Mouse (Mus musculus) heart, embryonic 13.5 days (tissue): ENCODE data around the gene Rhoh. TPM values are rescaled to one million over a fixed set of nuclear protein-coding genes. Genes with fewer than 3 reads are reported as not detected.

ENCODE experiments used
- ATAC-seq: fragments of 200-750 bp; cut with Nextera tagmentation; 2 replicates; pipeline ENCODE4 v1.8.0; 2017; ENCODE audit warnings: moderate TSS enrichment; ENCODE audit not compliant: insufficient number of reproducible peaks, low FRiP score, low TSS enrichment; ENCODE audit errors: extremely low read depth
- H3K27ac ChIP-seq: fragments of 300-500 bp; sonication (generic); replicated peaks from 2 replicates; pipeline ENCODE4 v1.5.1; 2015; ENCODE audit warnings: moderate library complexity, mild to moderate bottlenecking, inconsistent platforms
- H3K27me3 ChIP-seq: fragments of 300-500 bp; sonication (generic); replicated peaks from 2 replicates; pipeline ENCODE4 v1.6.1; 2015; ENCODE audit warnings: mild to moderate bottlenecking, inconsistent platforms
- H3K36me3 ChIP-seq: fragments of 300-500 bp; sonication (generic); 2 replicates; pipeline ENCODE4 v1.6.1; 2015; ENCODE audit warnings: mild to moderate bottlenecking, inconsistent platforms
- H3K4me1 ChIP-seq: fragments of 300-500 bp; sonication (generic); 2 replicates; pipeline ENCODE4 v1.6.1; 2015; ENCODE audit warnings: inconsistent platforms
- H3K4me2 ChIP-seq: fragments of 300-500 bp; sonication (generic); 2 replicates; pipeline ENCODE4 v1.6.1; 2015; ENCODE audit warnings: inconsistent platforms, mild to moderate bottlenecking, moderate library complexity
- H3K4me3 ChIP-seq: fragments of 300-500 bp; sonication (generic); 2 replicates; pipeline ENCODE4 v1.5.1; 2015; ENCODE audit warnings: moderate library complexity, mild to moderate bottlenecking, inconsistent platforms
- H3K9ac ChIP-seq: fragments of 300-500 bp; sonication (generic); 2 replicates; pipeline ENCODE4 v1.6.1; 2015; ENCODE audit warnings: inconsistent platforms, mild to moderate bottlenecking, moderate library complexity
- H3K9me3 ChIP-seq: fragments of 300-500 bp; sonication (generic); 2 replicates; pipeline ENCODE4 v1.6.1; 2016; ENCODE audit warnings: inconsistent platforms
- WGBS: fragments of 180-500 bp; shearing (Covaris S2); methylation state at CpG from one replicate; pipeline ENCODE4 v1.1.7; 2015; ENCODE audit warnings: mixed read lengths; 5-methylcytosine and 5-hydroxymethylcytosine counted together
- polyA plus RNA-seq: library from polyadenylated mRNA; unstranded; fragments of >200 nt; fragmentation: Nextera tagmentation; extraction: Ambion mirVana; gene quantifications from 2 replicates; pipeline ENCODE4 v1.2.1, GENCODE M21; 2015

Rhoh gene
- polyA plus RNA-seq, 1 experiment from 2014 or later: 0.86 TPM

DNA sequence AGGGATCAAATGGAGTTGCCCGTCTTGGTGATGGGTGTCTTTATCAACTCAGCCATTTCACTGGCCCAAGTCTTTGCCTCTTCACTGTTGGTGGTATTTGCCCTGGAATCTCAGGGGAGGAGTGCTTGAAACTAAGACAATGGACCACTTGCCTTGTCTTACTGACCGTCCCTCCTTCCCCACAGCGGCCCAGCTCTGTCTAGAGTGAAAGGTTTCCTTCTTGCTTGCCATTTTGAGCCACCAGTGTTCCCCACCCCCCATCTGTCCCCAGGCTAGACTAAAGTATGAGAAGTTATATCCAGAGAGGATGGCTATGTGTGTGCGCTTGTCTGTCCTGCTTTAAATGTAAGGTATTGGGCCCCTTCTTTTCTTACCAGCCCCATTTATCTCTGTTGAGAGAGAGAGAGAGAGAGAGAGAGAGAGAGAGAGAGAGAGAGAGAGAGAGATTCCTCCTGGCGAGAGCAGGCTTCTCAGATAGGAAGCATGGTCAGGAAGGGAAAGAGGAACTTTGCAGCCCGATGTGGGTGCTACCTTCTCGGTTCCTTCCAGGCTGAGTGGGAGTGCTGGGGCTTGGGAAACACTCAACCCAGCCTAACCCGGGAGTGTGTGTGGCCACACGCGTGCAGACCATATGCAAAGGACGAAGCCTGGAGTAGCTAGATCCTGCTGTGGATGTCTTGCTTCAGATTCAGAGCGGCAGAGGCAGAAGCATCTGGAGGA lies 572 bp upstream of the Rhoh start:
- ATAC-seq: no peak
- Histone ChIP-seq H3K9ac (no peak overlapping the region), H3K27ac (no peak overlapping the region), H3K27me3 (no peaks in the 10 kb centered on the region), H3K4me3 (no peak overlapping the region), H3K9me3 (no peaks in the 10 kb centered on the region), H3K36me3 (no peaks in the 10 kb centered on the region), H3K4me2 (no peak overlapping the region), H3K4me1 (peaks cover 22% of the 10 kb centered on the region)
- 67% methylated on average over 12 of the region's 12 CpGs for WGBS

DNA sequence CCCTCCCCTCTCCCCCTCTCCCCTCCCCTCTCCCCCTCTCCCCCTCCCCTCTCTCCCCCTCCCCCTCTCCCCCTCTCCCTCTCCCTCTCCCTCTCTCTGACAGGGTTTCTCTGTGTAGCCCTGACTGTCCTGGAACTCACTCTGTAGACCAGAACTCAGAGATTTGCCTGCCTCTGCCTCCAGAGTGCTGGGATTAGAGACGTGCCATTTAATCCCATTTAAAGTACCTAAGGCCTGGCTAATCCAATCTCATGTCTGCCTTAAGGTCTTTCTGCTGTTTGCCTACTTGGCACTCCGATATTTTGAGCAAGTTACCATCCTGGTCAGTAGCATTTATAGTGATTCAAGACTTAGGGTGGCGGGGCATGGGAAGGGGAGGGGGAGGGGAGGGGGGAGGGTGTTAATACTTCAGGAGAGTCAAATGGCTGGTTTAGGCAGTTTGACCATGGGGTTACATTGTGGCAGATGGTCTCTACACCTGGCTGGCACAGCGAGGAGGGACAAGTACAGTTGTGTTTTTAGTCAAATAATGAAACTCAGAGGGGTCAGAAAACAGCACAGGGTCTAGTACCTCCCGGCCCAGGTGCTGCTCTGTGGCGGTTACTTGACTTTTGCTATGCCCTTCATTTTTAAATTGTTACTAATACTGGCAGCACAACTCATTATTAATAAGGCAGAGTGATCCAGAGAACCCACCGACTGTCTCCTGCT lies 1.4 kb downstream of the Rhoh start:
- ATAC-seq: no peak
- Histone ChIP-seq H3K9me3 (no peaks in the 10 kb centered on the region), H3K36me3 (no peaks in the 10 kb centered on the region), H3K4me2 (no peak overlapping the region), H3K4me1 (peaks cover 18% of the 10 kb centered on the region), H3K27me3 (no peaks in the 10 kb centered on the region), H3K9ac (no peak overlapping the region), H3K27ac (no peak overlapping the region), H3K4me3 (no peak overlapping the region)
- WGBS: 83% methylated on average over 7 of the region's 7 CpGs

DNA sequence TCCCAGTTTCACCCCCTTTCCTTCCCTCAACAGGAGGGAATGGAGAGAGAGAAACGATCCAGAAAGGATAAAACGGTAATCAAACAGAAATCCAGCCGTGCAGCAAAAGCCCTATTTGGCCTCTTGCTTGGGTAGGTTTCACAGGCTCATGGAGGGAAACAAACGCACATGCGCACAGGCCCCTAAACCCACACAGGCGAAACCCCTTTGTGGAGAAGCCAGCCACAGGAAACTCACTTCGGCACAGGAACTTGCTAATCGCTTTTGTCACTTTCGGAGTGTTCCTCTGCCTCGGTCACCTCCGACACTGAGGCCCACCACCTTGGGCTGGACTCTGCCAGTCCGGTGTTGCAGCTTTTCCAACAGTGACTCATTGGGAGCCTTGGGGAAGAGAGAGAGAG lies 2.3 kb downstream of the Rhoh start:
- H3K4me1 ChIP-seq: peaks cover 17% of the 10 kb centered on the region
- H3K4me2 ChIP-seq: peak overlapping the region; percentile 10; the same call in 1 of the 2 replicates
- 72% methylated on average over 12 of the region's 12 CpGs for WGBS
- H3K9me3 ChIP-seq: no peaks in the 10 kb centered on the region
- H3K27me3 ChIP-seq: no peaks in the 10 kb centered on the region
- ATAC-seq: no peak
- no peaks in the 10 kb centered on the region for H3K36me3 ChIP-seq
- H3K4me3 ChIP-seq: peak overlapping the region; percentile 5; the same call in 1 of the 2 replicates
- H3K27ac ChIP-seq: no peak overlapping the region
- H3K9ac ChIP-seq: 0 out of 2 replicates have a peak overlapping the region, but pooled peaks have one; percentile 38

DNA sequence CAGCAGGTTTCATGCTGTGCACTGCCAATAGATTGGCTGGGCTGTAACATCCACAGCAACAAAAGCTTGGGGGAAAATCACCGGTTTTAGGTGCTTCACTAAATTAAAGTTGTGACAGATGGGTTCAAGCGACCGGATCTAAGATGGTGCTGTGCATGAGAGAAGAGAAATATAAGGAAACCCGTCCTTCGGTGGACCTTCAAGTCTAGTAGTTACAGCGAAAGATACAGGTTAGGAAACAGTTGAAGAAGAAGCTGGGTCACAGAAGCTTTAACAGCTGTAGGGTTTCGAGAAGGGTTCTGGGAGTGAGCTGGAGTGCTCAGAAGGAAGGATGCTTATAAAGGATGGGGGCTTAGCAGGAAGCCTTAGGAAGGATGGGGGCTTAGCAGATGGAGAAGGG lies 3.5 kb downstream of the Rhoh start:
- Histone ChIP-seq H3K9me3 (no peaks in the 10 kb centered on the region), H3K4me2 (no peak overlapping the region), H3K4me1 (peaks cover 10% of the 10 kb centered on the region), H3K36me3 (no peaks in the 10 kb centered on the region), H3K27me3 (no peaks in the 10 kb centered on the region), H3K9ac (no peak overlapping the region), H3K27ac (no peak overlapping the region), H3K4me3 (no peak overlapping the region)
- no peak for ATAC-seq
- 84% methylated on average over 7 of the region's 7 CpGs for WGBS

DNA sequence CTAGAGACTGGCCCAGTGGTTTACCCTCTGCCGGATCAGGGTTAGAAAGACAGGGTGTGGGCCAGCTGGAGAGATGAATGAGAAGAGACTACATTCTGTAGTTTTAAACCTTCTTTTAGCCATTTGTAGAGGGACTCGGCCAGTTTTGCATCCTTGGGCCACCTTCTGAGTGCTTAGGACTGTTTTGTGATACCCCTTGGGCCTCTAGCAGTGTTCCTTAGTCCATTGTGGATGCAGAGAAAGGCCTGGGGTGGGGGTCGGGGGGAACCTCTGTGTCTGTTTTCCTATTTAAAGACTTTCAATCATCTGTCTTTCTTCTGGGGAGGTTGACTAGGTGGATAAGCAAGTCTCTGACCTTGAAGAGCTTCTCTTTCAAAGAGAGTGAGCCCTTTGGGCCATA lies 3.9 kb downstream of the Rhoh start:
- H3K9ac ChIP-seq: no peak overlapping the region
- WGBS: 77% methylated on average over 3 of the region's 3 CpGs
- H3K27me3 ChIP-seq: no peaks in the 10 kb centered on the region
- no peaks in the 10 kb centered on the region for H3K9me3 ChIP-seq
- peaks cover 7% of the 10 kb centered on the region for H3K4me1 ChIP-seq
- ATAC-seq: no peak
- H3K27ac ChIP-seq: no peak overlapping the region
- no peaks in the 10 kb centered on the region for H3K36me3 ChIP-seq
- no peak overlapping the region for H3K4me3 ChIP-seq
- no peak overlapping the region for H3K4me2 ChIP-seq

DNA sequence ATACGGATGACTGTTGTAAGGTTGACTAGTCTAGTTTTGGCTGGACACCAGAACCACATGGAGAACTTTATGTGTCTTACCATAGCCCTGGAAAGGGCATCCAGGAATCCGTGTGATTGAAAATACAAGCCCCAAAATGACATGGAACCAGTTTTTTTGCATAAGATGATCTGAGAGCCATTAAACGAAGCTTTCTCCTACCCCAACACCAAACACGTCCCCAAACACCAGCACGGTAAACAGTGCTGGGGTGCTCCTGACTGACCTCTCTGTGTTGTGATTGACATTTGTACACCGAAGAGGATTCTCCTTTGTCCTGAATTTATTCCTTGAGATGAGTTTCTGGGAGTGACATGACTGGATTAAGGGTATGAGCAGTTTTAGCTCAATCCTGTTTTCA lies 5.6 kb downstream of the Rhoh start:
- H3K4me2 ChIP-seq: no peak overlapping the region
- no peak overlapping the region for H3K9ac ChIP-seq
- H3K36me3 ChIP-seq: no peaks in the 10 kb centered on the region
- no peaks in the 10 kb centered on the region for H3K9me3 ChIP-seq
- H3K27ac ChIP-seq: no peak overlapping the region
- no peak for ATAC-seq
- 84% methylated on average over 6 of the region's 6 CpGs for WGBS
- H3K4me1 ChIP-seq: peaks cover 7% of the 10 kb centered on the region
- no peak overlapping the region for H3K4me3 ChIP-seq
- H3K27me3 ChIP-seq: no peaks in the 10 kb centered on the region

DNA sequence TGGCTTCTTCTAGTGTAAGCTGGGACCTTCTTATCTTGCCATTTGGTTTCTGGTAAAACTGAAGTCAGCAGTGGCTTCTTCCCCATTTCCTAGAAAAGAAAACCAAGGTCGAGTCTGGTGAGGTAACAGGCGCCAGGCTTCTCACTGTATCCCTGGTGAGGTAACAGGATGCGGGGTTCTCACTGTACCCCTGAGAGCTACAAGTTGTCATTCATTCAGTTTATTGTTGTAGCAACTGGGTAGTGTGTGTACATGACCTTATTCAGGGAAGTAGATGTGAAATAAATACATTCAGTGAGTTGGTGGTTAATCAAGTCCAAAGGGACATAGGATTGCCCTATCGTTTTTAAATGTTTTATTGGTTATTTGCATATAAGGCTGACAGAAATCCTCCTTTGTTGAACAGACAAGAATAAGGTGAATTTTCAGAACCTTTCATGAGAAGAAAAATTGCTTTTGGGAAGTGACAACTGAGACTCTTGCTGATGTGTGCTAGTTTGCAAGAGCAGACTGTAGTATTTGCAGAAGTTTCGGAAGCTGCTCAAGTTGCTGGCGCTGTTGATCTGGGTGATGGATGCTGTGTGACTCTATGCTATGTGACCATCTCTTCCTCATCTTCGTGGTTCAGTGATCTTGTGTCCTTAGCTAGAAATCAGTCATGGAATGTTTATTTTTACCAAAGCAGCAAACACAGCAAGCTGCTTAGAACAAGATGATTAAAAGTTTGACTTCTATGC lies 6.5 kb downstream of the Rhoh start:
- Histone ChIP-seq H3K4me3 (no peak overlapping the region), H3K9ac (no peak overlapping the region), H3K4me1 (peaks cover 7% of the 10 kb centered on the region), H3K9me3 (no peaks in the 10 kb centered on the region), H3K36me3 (no peaks in the 10 kb centered on the region), H3K4me2 (no peak overlapping the region), H3K27ac (no peak overlapping the region; the same call in 1 of the 2 replicates), H3K27me3 (no peaks in the 10 kb centered on the region)
- 76% methylated on average over 7 of the region's 7 CpGs for WGBS
- ATAC-seq: no peak

DNA sequence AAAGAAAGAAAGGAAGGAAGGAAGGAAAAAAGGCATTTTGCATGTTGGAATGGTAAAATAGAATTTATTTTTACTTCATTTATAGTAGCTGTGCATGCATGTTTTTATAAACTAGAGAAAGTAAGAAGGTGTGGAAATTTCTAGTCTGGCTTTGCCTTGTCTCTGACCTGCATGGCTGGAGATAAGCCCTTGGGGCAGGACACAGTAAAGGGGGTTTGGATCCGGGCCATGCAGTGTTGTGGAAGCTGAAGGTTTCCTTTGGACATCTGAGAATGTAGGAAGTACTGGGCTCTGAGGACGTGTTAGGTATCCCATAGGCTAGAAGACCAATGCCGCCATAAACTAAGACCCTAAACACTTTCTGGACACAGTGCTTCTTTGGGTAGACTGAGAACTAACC lies 7.4 kb downstream of the Rhoh start:
- Histone ChIP-seq H3K4me3 (no peak overlapping the region), H3K9me3 (no peaks in the 10 kb centered on the region), H3K27ac (no peak overlapping the region), H3K9ac (no peak overlapping the region), H3K4me2 (no peak overlapping the region), H3K4me1 (peaks cover 7% of the 10 kb centered on the region), H3K27me3 (no peaks in the 10 kb centered on the region), H3K36me3 (no peaks in the 10 kb centered on the region)
- no peak for ATAC-seq
- 49% methylated on average over 3 of the region's 3 CpGs for WGBS

DNA sequence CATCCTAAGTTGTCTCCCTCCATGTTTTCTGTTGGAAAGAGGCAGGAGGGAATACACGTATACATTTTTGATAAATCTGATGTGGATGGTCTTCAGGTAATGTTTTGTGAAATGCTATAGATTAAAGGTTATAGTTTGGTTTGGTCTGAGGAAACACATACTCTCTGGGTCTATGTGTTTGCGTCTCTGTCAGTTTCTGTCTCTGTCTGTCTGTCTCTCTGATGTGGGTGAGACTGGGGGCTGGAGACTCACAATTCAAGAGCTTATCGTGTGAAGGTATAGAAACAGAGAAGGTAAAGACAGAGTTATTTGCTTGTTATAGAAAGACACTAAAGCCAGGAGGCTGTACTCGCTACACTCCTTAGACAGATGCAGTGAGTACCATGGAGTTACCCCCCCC lies 8.6 kb downstream of the Rhoh start:
- no peak for ATAC-seq
- 78% methylated on average over 4 of the region's 4 CpGs for WGBS

DNA sequence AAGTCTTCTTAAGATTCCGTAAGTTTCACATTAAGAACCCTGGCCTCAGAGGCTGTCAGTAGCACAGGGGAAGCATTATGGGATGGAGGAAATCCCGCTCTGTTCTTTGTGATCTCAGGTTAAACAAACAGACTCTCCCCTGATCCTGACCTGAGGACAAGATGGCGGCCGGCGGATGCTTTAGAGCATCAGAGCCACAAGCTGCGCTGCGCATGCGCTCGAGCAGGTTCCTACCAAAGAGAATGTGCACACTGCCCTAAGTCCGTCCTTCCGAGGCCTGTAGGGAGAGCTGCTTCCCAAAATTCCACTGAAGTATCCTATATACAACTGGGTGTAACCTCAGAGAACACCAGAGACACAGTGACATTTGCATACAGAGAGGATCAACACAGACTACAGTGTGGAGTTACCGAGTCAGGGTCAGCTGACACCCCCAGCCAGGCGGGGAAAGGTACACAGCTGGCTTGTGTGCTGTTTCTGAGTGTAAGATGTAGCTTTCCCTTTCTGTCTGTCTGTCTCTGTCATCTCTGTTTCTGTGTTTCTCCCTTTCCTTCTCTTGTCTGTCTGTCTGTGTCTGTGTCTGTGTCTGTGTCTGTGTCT lies 10.4 kb downstream of the Rhoh start:
- Histone ChIP-seq H3K9ac (no peak overlapping the region), H3K4me1 (peaks cover 7% of the 10 kb centered on the region), H3K4me2 (no peak overlapping the region), H3K27me3 (no peaks in the 10 kb centered on the region), H3K27ac (no peak overlapping the region), H3K36me3 (no peaks in the 10 kb centered on the region), H3K4me3 (no peak overlapping the region), H3K9me3 (no peaks in the 10 kb centered on the region)
- no peak for ATAC-seq
- 87% methylated on average over 13 of the region's 13 CpGs for WGBS

More for the DNA sequence above, 8.6 kb downstream of the Rhoh start:
- Histone ChIP-seq H3K9ac (no peak overlapping the region), H3K4me2 (no peak overlapping the region), H3K36me3 (no peaks in the 10 kb centered on the region), H3K9me3 (no peaks in the 10 kb centered on the region), H3K27ac (no peak overlapping the region), H3K27me3 (no peaks in the 10 kb centered on the region), H3K4me3 (no peak overlapping the region), H3K4me1 (peaks cover 7% of the 10 kb centered on the region)

DNA sequence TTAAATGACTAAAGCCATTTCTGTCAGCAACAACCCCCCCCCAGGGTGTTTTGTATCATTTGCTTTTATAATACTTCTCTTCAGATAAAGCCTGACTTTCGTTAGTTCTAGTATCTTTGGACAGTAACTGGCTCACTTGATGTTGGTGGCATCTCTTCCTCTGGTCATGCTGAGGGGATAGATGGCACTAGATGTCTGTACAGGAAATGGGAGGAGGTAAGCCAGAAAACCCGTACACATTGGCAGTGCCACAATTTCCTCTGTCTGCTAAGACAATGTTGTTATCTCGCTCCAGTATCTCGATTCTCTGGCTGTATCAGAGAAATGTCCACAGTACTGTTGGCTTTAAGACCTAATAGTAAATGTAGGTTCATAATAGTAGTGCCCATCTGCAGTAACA lies 12.2 kb downstream of the Rhoh start:
- 60% methylated on average over 4 of the region's 4 CpGs for WGBS
- ATAC-seq: no peak

More for the DNA sequence above, 12.2 kb downstream of the Rhoh start:
- H3K9me3 ChIP-seq: no peaks in the 10 kb centered on the region
- no peak overlapping the region for H3K27ac ChIP-seq
- H3K4me2 ChIP-seq: no peak overlapping the region
- no peaks in the 10 kb centered on the region for H3K36me3 ChIP-seq
- H3K9ac ChIP-seq: no peak overlapping the region
- H3K4me1 ChIP-seq: peaks cover 6% of the 10 kb centered on the region
- no peak overlapping the region for H3K4me3 ChIP-seq
- no peaks in the 10 kb centered on the region for H3K27me3 ChIP-seq
